Mouse (Mus musculus) heart, embryonic 13.5 days (tissue): ENCODE measurements around the gene Atg4b. TPM values are rescaled to one million over a fixed set of nuclear protein-coding genes. Genes with fewer than 3 reads are reported as not detected.
"Not testable (repeated sequence)": the region's sequence is repeated elsewhere in the genome, so short reads cannot be mapped to it uniquely, and the experiment has no call there.

Source experiments
- ATAC-seq: fragments of 200-750 bp; cut with Nextera tagmentation; 2 replicates; pipeline ENCODE4 v1.8.0; 2017; ENCODE audit warnings: moderate TSS enrichment; ENCODE audit not compliant: insufficient number of reproducible peaks, low FRiP score, low TSS enrichment; ENCODE audit errors: extremely low read depth
- H3K27ac ChIP-seq: fragments of 300-500 bp; sonication (generic); replicated peaks from 2 replicates; pipeline ENCODE4 v1.5.1; 2015; ENCODE audit warnings: moderate library complexity, mild to moderate bottlenecking, inconsistent platforms
- H3K27me3 ChIP-seq: fragments of 300-500 bp; sonication (generic); replicated peaks from 2 replicates; pipeline ENCODE4 v1.6.1; 2015; ENCODE audit warnings: mild to moderate bottlenecking, inconsistent platforms
- H3K36me3 ChIP-seq: fragments of 300-500 bp; sonication (generic); 2 replicates; pipeline ENCODE4 v1.6.1; 2015; ENCODE audit warnings: mild to moderate bottlenecking, inconsistent platforms
- H3K4me1 ChIP-seq: fragments of 300-500 bp; sonication (generic); 2 replicates; pipeline ENCODE4 v1.6.1; 2015; ENCODE audit warnings: inconsistent platforms
- H3K4me2 ChIP-seq: fragments of 300-500 bp; sonication (generic); 2 replicates; pipeline ENCODE4 v1.6.1; 2015; ENCODE audit warnings: inconsistent platforms, mild to moderate bottlenecking, moderate library complexity
- H3K4me3 ChIP-seq: fragments of 300-500 bp; sonication (generic); 2 replicates; pipeline ENCODE4 v1.5.1; 2015; ENCODE audit warnings: moderate library complexity, mild to moderate bottlenecking, inconsistent platforms
- H3K9ac ChIP-seq: fragments of 300-500 bp; sonication (generic); 2 replicates; pipeline ENCODE4 v1.6.1; 2015; ENCODE audit warnings: inconsistent platforms, mild to moderate bottlenecking, moderate library complexity
- H3K9me3 ChIP-seq: fragments of 300-500 bp; sonication (generic); 2 replicates; pipeline ENCODE4 v1.6.1; 2016; ENCODE audit warnings: inconsistent platforms
- WGBS: fragments of 180-500 bp; shearing (Covaris S2); methylation state at CpG from one replicate; pipeline ENCODE4 v1.1.7; 2015; ENCODE audit warnings: mixed read lengths; 5-methylcytosine and 5-hydroxymethylcytosine counted together
- polyA plus RNA-seq: library from polyadenylated mRNA; unstranded; fragments of >200 nt; fragmentation: Nextera tagmentation; extraction: Ambion mirVana; gene quantifications from 2 replicates; pipeline ENCODE4 v1.2.1, GENCODE M21; 2015

Atg4b gene
- polyA plus RNA-seq, 1 experiment from 2014 or later: 51.0 TPM

GRCm38 (mm10) chr1:93755618-93756017, 4.3 kb downstream of the Atg4b start:
- peak overlapping the region; percentile 97 for H3K9ac ChIP-seq
- ATAC-seq: no peak
- WGBS: 27% methylated on average over 7 of the region's 7 CpGs
- H3K4me2 ChIP-seq: peak overlapping the region; percentile 81
- H3K27ac ChIP-seq: no peak overlapping the region
- peak overlapping the region; percentile 91 for H3K4me3 ChIP-seq
- peaks cover 1% of the 10 kb centered on the region for H3K36me3 ChIP-seq
- no peaks in the 10 kb centered on the region for H3K9me3 ChIP-seq
- no peaks in the 10 kb centered on the region for H3K27me3 ChIP-seq
- H3K4me1 ChIP-seq: peaks cover 35% of the 10 kb centered on the region

DNA sequence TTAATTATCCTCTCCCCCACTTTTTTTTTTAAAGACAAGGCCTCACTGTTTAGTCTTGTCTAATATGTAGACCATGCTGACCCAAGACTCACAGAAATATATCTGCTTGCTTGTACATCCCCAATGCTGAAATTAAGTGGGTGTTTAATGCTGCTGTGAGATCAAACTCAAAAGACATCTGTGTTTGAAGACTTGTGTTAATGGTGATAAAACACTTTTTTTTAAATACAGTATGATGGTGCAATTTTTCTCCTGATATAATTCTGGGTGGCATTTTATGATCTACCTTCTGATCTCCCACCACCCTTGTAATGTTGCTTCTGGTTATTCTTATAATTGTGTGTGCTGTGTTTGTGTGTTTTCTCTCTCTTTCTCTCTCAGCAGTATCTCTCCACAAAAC, 4.9 kb downstream of the Atg4b start:
- H3K4me1 ChIP-seq: peaks cover 35% of the 10 kb centered on the region
- H3K27me3 ChIP-seq: no peaks in the 10 kb centered on the region
- no peak overlapping the region for H3K4me3 ChIP-seq
- no peaks in the 10 kb centered on the region for H3K9me3 ChIP-seq
- peaks cover 4% of the 10 kb centered on the region for H3K36me3 ChIP-seq
- no peak for ATAC-seq
- peak overlapping the region; percentile 97; the same call in 1 of the 2 replicates for H3K9ac ChIP-seq
- no peak overlapping the region for H3K27ac ChIP-seq
- peak overlapping the region; percentile 81 for H3K4me2 ChIP-seq

DNA sequence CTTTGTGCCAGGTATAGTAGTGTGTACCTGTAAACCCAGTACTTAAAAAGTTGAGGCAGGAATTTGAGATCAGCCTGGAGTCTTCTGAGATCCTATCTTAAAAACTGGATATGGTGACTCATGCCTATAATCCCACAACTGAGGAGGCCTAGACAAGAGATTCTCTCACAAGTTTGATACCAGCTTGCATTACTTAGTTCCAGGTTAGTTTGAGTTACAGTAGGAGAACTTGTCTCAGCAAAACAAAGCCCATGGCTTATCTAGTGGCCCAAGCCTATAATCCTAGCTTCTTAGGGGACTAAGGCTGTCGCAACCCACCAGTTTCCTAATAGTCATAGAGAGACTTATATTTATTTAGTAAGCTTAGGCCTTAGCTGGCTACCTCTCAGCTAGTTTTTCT, 8.8 kb downstream of the Atg4b start:
- no peak for ATAC-seq
- no peak overlapping the region for H3K27ac ChIP-seq
- no peaks in the 10 kb centered on the region for H3K9me3 ChIP-seq
- H3K36me3 ChIP-seq: peaks cover 10% of the 10 kb centered on the region
- H3K4me2 ChIP-seq: no peak overlapping the region
- no peak overlapping the region for H3K9ac ChIP-seq
- no peaks in the 10 kb centered on the region for H3K27me3 ChIP-seq
- H3K4me1 ChIP-seq: peaks cover 25% of the 10 kb centered on the region
- WGBS: 94% methylated on average over 1 of the region's 1 CpGs
- H3K4me3 ChIP-seq: no peak overlapping the region

DNA sequence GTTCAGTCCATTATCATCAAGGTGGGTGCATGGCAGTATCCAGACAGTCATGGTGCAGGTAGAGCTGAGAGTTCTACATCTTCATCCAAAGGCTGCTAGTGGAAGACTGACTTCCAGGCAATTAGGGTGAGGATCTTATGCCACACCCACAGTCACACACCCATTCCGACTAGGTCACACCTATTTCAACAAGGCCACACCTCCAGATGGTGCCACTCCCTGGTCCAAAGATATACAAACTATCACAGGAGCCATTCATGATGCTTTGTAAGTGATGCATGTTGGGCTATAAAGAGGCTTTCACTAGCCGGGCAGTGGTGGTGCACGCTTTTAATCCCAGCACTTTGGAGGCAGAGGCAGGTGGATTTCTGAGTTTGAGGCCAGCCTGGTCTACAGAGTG, 12.2 kb downstream of the Atg4b start:
- H3K9ac ChIP-seq, H3K27ac ChIP-seq, H3K27me3 ChIP-seq, H3K4me2 ChIP-seq, H3K9me3 ChIP-seq, H3K4me1 ChIP-seq, ATAC-seq, H3K4me3 ChIP-seq: not testable (repeated sequence)
- peaks cover 15% of the 10 kb centered on the region for H3K36me3 ChIP-seq
- WGBS: 83% methylated on average over 3 of the region's 3 CpGs

GRCm38 (mm10) chr1:93764871-93765591, 13.7 kb downstream of the Atg4b start:
- Histone ChIP-seq H3K27me3 (no peaks in the 10 kb centered on the region), H3K4me2 (no peak overlapping the region), H3K4me1 (no peaks in the 10 kb centered on the region), H3K9me3 (no peaks in the 10 kb centered on the region), H3K9ac (no peak overlapping the region), H3K4me3 (no peak overlapping the region), H3K27ac (no peak overlapping the region), H3K36me3 (peaks cover 30% of the 10 kb centered on the region)
- 88% methylated on average over 9 of the region's 9 CpGs for WGBS
- no peak for ATAC-seq

DNA sequence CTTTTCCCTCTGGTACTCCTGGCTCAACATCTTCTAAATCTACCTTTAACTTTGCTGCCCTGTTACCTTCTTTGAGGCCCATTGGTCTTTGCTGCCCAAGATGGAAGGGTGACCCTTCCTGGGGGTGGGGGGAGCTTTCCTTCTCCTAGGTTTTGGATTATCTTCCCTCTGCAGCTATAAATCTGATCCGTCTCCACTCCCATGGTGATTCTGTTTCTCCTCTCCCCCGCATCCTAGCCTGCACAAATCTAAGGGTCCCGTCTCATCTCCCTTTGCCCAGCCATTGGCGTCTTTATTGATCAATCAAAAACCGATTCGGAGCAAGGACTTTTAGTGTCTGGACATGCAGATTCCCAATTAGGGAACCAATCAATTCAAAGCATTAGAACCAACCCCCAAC, 16.3 kb downstream of the Atg4b start:
- WGBS: 92% methylated on average over 6 of the region's 6 CpGs
- Histone ChIP-seq H3K27ac (no peak overlapping the region), H3K36me3 (peaks cover 36% of the 10 kb centered on the region), H3K27me3 (no peaks in the 10 kb centered on the region), H3K9me3 (no peaks in the 10 kb centered on the region), H3K9ac (no peak overlapping the region), H3K4me1 (no peaks in the 10 kb centered on the region), H3K4me2 (no peak overlapping the region), H3K4me3 (no peak overlapping the region)
- ATAC-seq: no peak

- no peak overlapping the region for H3K4me3 ChIP-seq
- H3K4me2 ChIP-seq: no peak overlapping the region
- H3K9me3 ChIP-seq: no peaks in the 10 kb centered on the region
- no peaks in the 10 kb centered on the region for H3K27me3 ChIP-seq
- 86% methylated on average over 3 of the region's 3 CpGs for WGBS
- no peak overlapping the region for H3K27ac ChIP-seq
- H3K4me1 ChIP-seq: no peaks in the 10 kb centered on the region
- ATAC-seq: no peak
- peaks cover 52% of the 10 kb centered on the region for H3K36me3 ChIP-seq
- H3K9ac ChIP-seq: no peak overlapping the region
Observed at GRCm38 (mm10) chr1:93769901-93770300, 18.6 kb downstream of the Atg4b start.

GRCm38 (mm10) chr1:93776686-93777085, 25.4 kb downstream of the Atg4b start:
- Histone ChIP-seq H3K4me2 (no peak overlapping the region), H3K27ac (no peak overlapping the region), H3K9ac (no peak overlapping the region), H3K4me1 (no peaks in the 10 kb centered on the region), H3K27me3 (no peaks in the 10 kb centered on the region), H3K36me3 (peaks cover 88% of the 10 kb centered on the region), H3K4me3 (no peak overlapping the region), H3K9me3 (no peaks in the 10 kb centered on the region)
- WGBS: 94% methylated on average over 5 of the region's 5 CpGs
- ATAC-seq: no peak

GRCm38 (mm10) chr1:93786912-93787311, 35.6 kb downstream of the Atg4b start:
- WGBS: 63% methylated on average over 2 of the region's 2 CpGs
- no peak for ATAC-seq
- Histone ChIP-seq H3K27ac (no peak overlapping the region), H3K9ac (no peak overlapping the region), H3K36me3 (peaks cover 100% of the 10 kb centered on the region), H3K27me3 (no peaks in the 10 kb centered on the region), H3K4me3 (no peak overlapping the region), H3K4me1 (no peaks in the 10 kb centered on the region), H3K9me3 (no peaks in the 10 kb centered on the region; the same call in 1 of the 2 replicates), H3K4me2 (no peak overlapping the region)

DNA sequence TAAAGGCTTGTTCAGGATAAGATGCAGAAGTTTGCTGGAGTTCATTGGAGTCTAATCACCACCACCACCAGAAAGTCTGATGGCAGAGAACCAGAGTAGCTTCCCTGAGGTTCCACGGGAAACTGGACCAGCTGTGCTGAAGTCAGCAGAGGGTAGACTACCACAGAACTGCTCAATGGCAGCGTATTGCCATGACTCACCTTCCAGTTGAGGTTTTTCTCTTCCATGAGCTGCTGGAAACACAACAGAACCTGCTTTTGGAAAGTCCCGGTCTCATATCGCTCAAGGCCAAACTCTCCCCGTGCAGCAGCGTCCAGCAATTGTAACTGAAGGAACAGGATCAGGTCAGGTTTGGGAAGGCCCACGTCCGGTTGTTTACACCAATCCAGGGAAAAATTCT, 43.2 kb downstream of the Atg4b start:
- Histone ChIP-seq H3K4me3 (no peak overlapping the region), H3K4me1 (peaks cover 9% of the 10 kb centered on the region), H3K9ac (no peak overlapping the region), H3K27me3 (no peaks in the 10 kb centered on the region), H3K27ac (no peak overlapping the region), H3K9me3 (no peaks in the 10 kb centered on the region; the same call in 1 of the 2 replicates), H3K4me2 (no peak overlapping the region), H3K36me3 (peaks cover 98% of the 10 kb centered on the region)
- no peak for ATAC-seq
- WGBS: 92% methylated on average over 8 of the region's 8 CpGs

DNA sequence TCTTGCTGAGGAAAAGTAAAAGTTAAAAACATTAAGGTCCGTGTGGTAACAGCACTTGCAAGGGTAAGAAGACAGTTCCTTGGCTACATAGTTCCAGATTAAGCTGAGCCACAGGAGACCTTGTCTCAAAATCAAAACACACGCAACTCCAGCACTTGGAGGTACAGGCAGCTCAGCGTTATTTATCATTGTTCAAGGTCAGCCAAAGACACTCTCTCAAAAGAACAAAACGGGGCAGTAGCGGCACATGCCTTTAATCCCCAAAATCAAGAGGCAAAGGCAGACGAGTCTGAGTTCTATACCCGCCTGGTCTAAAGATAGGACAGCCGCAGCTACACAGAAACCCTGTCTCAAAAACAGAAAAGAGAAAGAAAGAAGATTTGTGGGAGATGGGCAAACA, 44.6 kb downstream of the Atg4b start:
- Histone ChIP-seq H3K9me3 (no peaks in the 10 kb centered on the region; the same call in 1 of the 2 replicates), H3K9ac (peak overlapping the region; percentile 17; the same call in 1 of the 2 replicates), H3K4me3 (no peak overlapping the region), H3K4me1 (peaks cover 12% of the 10 kb centered on the region), H3K4me2 (peak overlapping the region; percentile 22; the same call in 1 of the 2 replicates), H3K27me3 (no peaks in the 10 kb centered on the region), H3K36me3 (peaks cover 96% of the 10 kb centered on the region), H3K27ac (no peak overlapping the region)
- 56% methylated on average over 8 of the region's 8 CpGs for WGBS
- no peak for ATAC-seq
